Mouse (Mus musculus) stomach, embryonic 16.5 days (tissue): ENCODE results near the gene Ica1l. TPM values are rescaled to one million over a fixed set of nuclear protein-coding genes. Genes with fewer than 3 reads are reported as not detected.

ENCODE experiments used
- ATAC-seq: fragments of 200-750 bp; cut with Nextera tagmentation; 2 replicates; pipeline ENCODE4 v1.8.0; 2017; ENCODE audit warnings: moderate number of reproducible peaks, moderate TSS enrichment; ENCODE audit not compliant: insufficient read depth, low FRiP score
- H3K27ac ChIP-seq: fragments of 300-500 bp; sonication (generic); 2 replicates; pipeline ENCODE4 v1.5.1; 2014; ENCODE audit warnings: low read length
- H3K27me3 ChIP-seq: fragments of 300-500 bp; sonication (generic); 2 replicates; pipeline ENCODE4 v1.6.1; 2014; ENCODE audit warnings: low read length, control low read depth, mixed read lengths; ENCODE audit not compliant: control insufficient read depth, insufficient read depth
- H3K36me3 ChIP-seq: fragments of 300-500 bp; sonication (generic); 2 replicates; pipeline ENCODE4 v1.6.1; 2014; ENCODE audit warnings: low read length; ENCODE audit not compliant: control insufficient read depth, insufficient read depth
- H3K4me1 ChIP-seq: fragments of 300-500 bp; sonication (generic); 2 replicates; pipeline ENCODE4 v1.6.1; 2014; ENCODE audit warnings: low read length, control low read depth, mixed read lengths; ENCODE audit not compliant: control insufficient read depth, insufficient read depth
- H3K4me2 ChIP-seq: fragments of 300-500 bp; sonication (generic); 2 replicates; pipeline ENCODE4 v1.6.1; 2014; ENCODE audit warnings: low read depth, low read length, mixed read lengths
- H3K4me3 ChIP-seq: fragments of 300-500 bp; sonication (generic); replicated peaks from 2 replicates; pipeline ENCODE4 v1.5.1; 2014; ENCODE audit warnings: mild to moderate bottlenecking, low read length
- H3K9ac ChIP-seq: fragments of 300-500 bp; sonication (generic); 2 replicates; pipeline ENCODE4 v1.6.1; 2014; ENCODE audit warnings: low read length
- H3K9me3 ChIP-seq: fragments of 300-500 bp; sonication (generic); replicated peaks from 2 replicates; pipeline ENCODE4 v1.6.1; 2016; ENCODE audit warnings: low read length, control low read depth; ENCODE audit not compliant: control insufficient read depth
- WGBS: fragments of 180-500 bp; shearing (Covaris S2); extraction: QIAGEN DNeasy Blood & Tissue Kit; methylation state at CpG from one replicate; pipeline ENCODE4 v1.1.7; 2014; 5-methylcytosine and 5-hydroxymethylcytosine counted together
- polyA plus RNA-seq: library from polyadenylated mRNA; unstranded; fragments of >200 nt; fragmentation: Nextera tagmentation; extraction: Ambion mirVana; gene quantifications from 2 replicates; pipeline ENCODE4 v1.2.1, GENCODE M21; 2015

Gene Ica1l
- polyA plus RNA-seq, 1 experiment from 2014 or later, result 1.3 TPM

- H3K36me3 ChIP-seq, result no peaks in the 10 kb centered on the region
- WGBS, result 3% methylated on average over 19 of the region's 19 CpGs
- H3K4me2 ChIP-seq, result peak overlapping the region; percentile 80
- no peak overlapping the region for H3K27ac ChIP-seq
- H3K9ac ChIP-seq, result peak overlapping the region; percentile 76
- H3K9me3 ChIP-seq, result no peaks in the 10 kb centered on the region
- peak overlapping the region; percentile 66 for H3K4me3 ChIP-seq
- ATAC-seq, result no peak
- H3K4me1 ChIP-seq, result 0 out of 2 replicates have a peak, but pooled peaks cover 4% of the 10 kb centered on the region
- H3K27me3 ChIP-seq, result peaks cover 16% of the 10 kb centered on the region
These were observed 587 bp downstream of the Ica1l start for GRCm38 (mm10) chr1:60042398-60042795.

DNA sequence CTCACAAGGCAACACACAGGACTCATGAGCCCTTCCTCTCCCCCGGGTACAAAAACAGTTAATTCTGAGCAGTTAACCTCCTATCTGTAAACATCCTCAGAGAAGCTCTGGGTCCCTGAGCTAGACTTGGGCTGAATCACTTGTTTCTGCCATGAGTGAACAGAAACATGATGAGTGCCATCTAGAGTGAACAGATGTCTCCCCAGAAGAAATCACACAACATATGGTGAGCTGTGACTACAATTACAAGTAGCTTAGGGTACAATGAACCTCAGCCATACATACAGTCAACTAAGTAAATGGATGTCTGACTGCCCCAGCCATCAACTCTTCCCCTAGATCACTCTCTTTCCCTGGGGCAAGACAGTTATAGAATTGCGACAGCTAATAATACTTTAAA, 7.9 kb downstream of the Ica1l start:
- Histone ChIP-seq H3K4me2 (no peak overlapping the region), H3K9me3 (no peaks in the 10 kb centered on the region), H3K27ac (no peak overlapping the region), H3K9ac (no peak overlapping the region), H3K4me1 (no peaks in the 10 kb centered on the region), H3K36me3 (no peaks in the 10 kb centered on the region), H3K4me3 (no peak overlapping the region), H3K27me3 (no peaks in the 10 kb centered on the region)
- ATAC-seq, result no peak
- 93% methylated on average over 2 of the region's 2 CpGs for WGBS

DNA sequence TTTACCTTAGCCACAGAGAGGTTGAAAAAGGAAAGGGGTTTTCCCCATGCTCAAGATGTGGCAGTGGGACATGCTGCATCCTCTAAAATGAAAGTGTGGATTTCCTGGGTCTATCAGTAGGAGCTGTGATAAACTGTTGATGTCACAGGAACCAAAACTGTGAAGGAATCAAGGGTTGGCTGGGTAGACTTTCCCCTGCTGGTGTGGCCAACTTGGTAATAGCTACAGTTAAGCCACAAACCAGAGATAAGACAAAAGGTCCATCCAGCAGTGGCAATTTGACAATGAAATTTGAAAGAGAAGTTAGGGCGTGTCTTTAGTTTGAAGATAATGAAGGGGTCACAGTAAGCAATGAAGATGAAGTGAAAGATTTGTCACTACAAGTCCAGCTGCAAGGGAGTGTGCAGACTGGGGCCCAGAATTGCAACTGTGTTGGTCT, 25.9 kb downstream of the Ica1l start:
- 86% methylated on average over 1 of the region's 1 CpGs for WGBS
- ATAC-seq, result no peak
- H3K9ac ChIP-seq, result no peak overlapping the region

DNA sequence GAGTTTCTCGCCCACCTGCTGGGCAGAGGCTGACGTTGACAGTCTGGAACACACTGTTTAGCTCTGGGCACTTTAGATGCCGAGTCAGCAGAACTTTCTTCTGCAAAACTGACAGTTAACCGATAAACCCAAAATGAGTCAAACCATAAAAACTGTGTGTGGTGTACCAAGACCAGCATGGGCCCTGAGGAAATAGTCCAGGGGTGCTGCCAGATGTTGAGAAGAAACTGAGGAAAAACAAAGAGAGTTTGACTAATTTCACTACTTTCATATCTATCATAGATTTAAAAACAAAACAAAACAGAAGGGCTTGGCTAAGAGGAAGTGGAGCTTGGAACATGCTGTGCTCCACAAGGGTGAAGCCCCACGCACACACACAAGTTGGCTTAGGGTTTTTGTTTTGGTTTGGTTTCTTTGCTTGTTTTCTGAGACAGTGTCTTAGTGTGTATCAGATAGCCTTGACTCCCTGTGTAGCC, 26.8 kb downstream of the Ica1l start:
- H3K9ac ChIP-seq, result no peak overlapping the region
- H3K9me3 ChIP-seq, result no peaks in the 10 kb centered on the region
- WGBS, result 70% methylated on average over 5 of the region's 5 CpGs
- no peak for ATAC-seq
- H3K36me3 ChIP-seq, result no peaks in the 10 kb centered on the region
- H3K27ac ChIP-seq, result no peak overlapping the region
- H3K4me1 ChIP-seq, result no peaks in the 10 kb centered on the region
- H3K27me3 ChIP-seq, result no peaks in the 10 kb centered on the region
- H3K4me3 ChIP-seq, result no peak overlapping the region
- H3K4me2 ChIP-seq, result no peak overlapping the region

More for the DNA sequence above, 25.9 kb downstream of the Ica1l start:
- no peaks in the 10 kb centered on the region for H3K27me3 ChIP-seq
- no peak overlapping the region for H3K4me2 ChIP-seq
- H3K4me1 ChIP-seq, result no peaks in the 10 kb centered on the region
- no peaks in the 10 kb centered on the region for H3K9me3 ChIP-seq
- no peaks in the 10 kb centered on the region for H3K36me3 ChIP-seq
- no peak overlapping the region for H3K4me3 ChIP-seq
- no peak overlapping the region for H3K27ac ChIP-seq

DNA sequence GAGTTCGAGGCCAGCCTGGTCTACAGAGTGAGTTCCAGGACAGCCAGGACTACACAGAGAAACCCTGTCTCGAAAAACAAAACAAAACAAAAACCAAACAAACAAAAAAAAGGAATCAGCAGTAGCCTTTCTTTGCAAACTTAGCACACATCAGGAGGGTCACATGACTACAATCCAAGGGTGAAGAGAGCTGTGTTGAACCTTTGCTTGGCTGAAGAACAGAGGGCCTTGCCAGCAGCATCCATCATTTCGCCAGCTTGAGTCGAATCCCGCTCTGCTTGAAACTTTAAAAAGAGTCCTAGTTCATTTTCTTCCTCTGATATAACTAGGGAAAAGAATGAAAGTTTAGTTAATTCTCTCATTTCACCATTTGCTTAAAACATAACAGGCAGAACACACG, 27.5 kb downstream of the Ica1l start:
- no peak for ATAC-seq
- H3K4me3 ChIP-seq, result no peak overlapping the region
- H3K36me3 ChIP-seq, result no peaks in the 10 kb centered on the region
- no peak overlapping the region for H3K4me2 ChIP-seq
- no peaks in the 10 kb centered on the region for H3K27me3 ChIP-seq
- no peaks in the 10 kb centered on the region for H3K4me1 ChIP-seq
- no peak overlapping the region for H3K9ac ChIP-seq
- no peaks in the 10 kb centered on the region for H3K9me3 ChIP-seq
- H3K27ac ChIP-seq, result no peak overlapping the region
- WGBS, result 76% methylated on average over 6 of the region's 6 CpGs

GRCm38 (mm10) chr1:60013779-60014178, 29.2 kb downstream of the Ica1l start:
- H3K9ac ChIP-seq, result no peak overlapping the region
- no peak overlapping the region for H3K4me2 ChIP-seq
- ATAC-seq, result no peak
- no peaks in the 10 kb centered on the region for H3K36me3 ChIP-seq
- H3K27me3 ChIP-seq, result no peaks in the 10 kb centered on the region
- 84% methylated on average over 10 of the region's 10 CpGs for WGBS
- H3K4me1 ChIP-seq, result no peaks in the 10 kb centered on the region
- no peaks in the 10 kb centered on the region for H3K9me3 ChIP-seq
- no peak overlapping the region for H3K27ac ChIP-seq
- no peak overlapping the region for H3K4me3 ChIP-seq

GRCm38 (mm10) chr1:60008743-60009142, 34.2 kb downstream of the Ica1l start:
- no peak for ATAC-seq
- H3K27me3 ChIP-seq, result no peaks in the 10 kb centered on the region
- no peak overlapping the region for H3K4me2 ChIP-seq
- WGBS, result 87% methylated on average over 2 of the region's 2 CpGs
- H3K4me3 ChIP-seq, result no peak overlapping the region
- H3K27ac ChIP-seq, result no peak overlapping the region
- H3K36me3 ChIP-seq, result no peaks in the 10 kb centered on the region
- H3K9ac ChIP-seq, result no peak overlapping the region
- no peaks in the 10 kb centered on the region for H3K9me3 ChIP-seq
- no peaks in the 10 kb centered on the region for H3K4me1 ChIP-seq

DNA sequence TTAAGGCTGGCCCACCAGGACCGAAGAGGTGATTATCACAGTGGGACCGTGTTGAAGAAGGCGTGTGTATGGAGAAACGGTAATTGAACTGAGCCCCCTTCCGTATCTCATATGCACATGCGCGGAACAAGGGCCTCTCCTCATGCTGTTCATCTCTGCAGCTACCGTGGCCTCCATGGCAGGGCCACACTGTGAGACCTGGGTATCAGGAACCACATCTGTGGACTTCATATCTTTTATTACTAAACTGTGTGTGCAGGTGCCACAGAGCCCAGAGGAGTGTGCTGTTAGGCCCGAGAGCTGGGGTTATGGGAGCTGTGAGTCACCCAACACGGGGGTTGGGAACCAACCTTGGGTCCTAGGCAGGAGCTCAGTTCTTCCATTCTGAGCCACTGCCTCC, 35.6 kb downstream of the Ica1l start:
- Histone ChIP-seq H3K4me3 (no peak overlapping the region), H3K27ac (no peak overlapping the region), H3K36me3 (no peaks in the 10 kb centered on the region), H3K4me2 (no peak overlapping the region), H3K9ac (no peak overlapping the region), H3K4me1 (no peaks in the 10 kb centered on the region), H3K27me3 (no peaks in the 10 kb centered on the region), H3K9me3 (no peaks in the 10 kb centered on the region)
- ATAC-seq, result no peak
- 88% methylated on average over 10 of the region's 10 CpGs for WGBS

GRCm38 (mm10) chr1:60000319-60000718, 42.7 kb downstream of the Ica1l start:
- 32% methylated on average over 2 of the region's 2 CpGs for WGBS

DNA sequence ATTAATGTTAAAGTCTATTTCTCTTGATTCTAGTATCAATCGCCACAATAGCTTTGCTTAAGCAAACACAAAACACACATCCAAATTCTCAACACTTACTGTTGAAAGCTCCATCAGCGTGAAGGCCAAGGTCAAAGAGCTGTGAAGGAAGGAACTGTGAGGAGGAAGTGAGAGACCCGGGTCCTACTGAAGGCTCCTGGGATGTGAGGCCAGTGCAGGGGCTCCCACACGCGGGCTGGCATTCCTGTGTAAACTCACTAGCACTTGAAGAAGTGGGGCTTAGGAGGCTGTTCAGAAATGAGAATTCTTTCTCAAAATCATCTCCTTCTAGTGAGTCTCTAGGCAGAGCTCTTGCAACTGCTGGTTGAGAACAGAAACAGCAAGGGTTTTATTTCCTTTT, 45.6 kb downstream of the Ica1l start:
- no peak overlapping the region for H3K27ac ChIP-seq
- no peak overlapping the region for H3K4me3 ChIP-seq
- H3K27me3 ChIP-seq, result no peaks in the 10 kb centered on the region
- H3K9ac ChIP-seq, result no peak overlapping the region
- no peaks in the 10 kb centered on the region for H3K36me3 ChIP-seq
- H3K4me2 ChIP-seq, result no peak overlapping the region
- no peaks in the 10 kb centered on the region for H3K9me3 ChIP-seq
- 35% methylated on average over 5 of the region's 5 CpGs for WGBS
- no peak for ATAC-seq
- H3K4me1 ChIP-seq, result peaks cover 4% of the 10 kb centered on the region; the same call in 1 of the 2 replicates

More at GRCm38 (mm10) chr1:60000319-60000718, 42.7 kb downstream of the Ica1l start:
- ATAC-seq, result no peak
- Histone ChIP-seq H3K4me1 (peaks cover 4% of the 10 kb centered on the region; the same call in 1 of the 2 replicates), H3K27ac (no peak overlapping the region), H3K27me3 (no peaks in the 10 kb centered on the region), H3K36me3 (no peaks in the 10 kb centered on the region), H3K9me3 (no peaks in the 10 kb centered on the region), H3K9ac (no peak overlapping the region), H3K4me3 (no peak overlapping the region), H3K4me2 (no peak overlapping the region)
